Mouse (Mus musculus) liver, postnatal 0 days (tissue): ENCODE data around the gene Dag1.

Experiments used
- CTCF ChIP-seq: sonication (generic); IDR thresholded peaks from 2 replicates; pipeline ENCODE4 v1.5.1; 2016; ENCODE audit warnings: antibody characterized with exemption, low read depth
- EP300 ChIP-seq: IDR thresholded peaks from 2 replicates; pipeline ENCODE4 v1.6.1; 2016; ENCODE audit warnings: antibody characterized with exemption, low read depth, mild to moderate bottlenecking

GRCm38 (mm10) chr9:108234682-108235081 is 29.1 kb downstream of the Dag1 start:
- no peak for TF ChIP-seq CTCF
- no peak for TF ChIP-seq EP300
